Mouse (Mus musculus) kidney, postnatal 4 days (tissue): ENCODE results near the gene Ptges2.
"Not testable (repeated sequence)": the region's sequence is repeated elsewhere in the genome, so short reads cannot be mapped to it uniquely, and the experiment has no call there.

Experiments used
- DNase-seq, 2 experiments: peaks; one replicate each; pipeline ENCODE4 v3.0.0; 2021; ENCODE audit warnings: mixed read lengths in 2 of 2

The Ptges2 gene

DNA sequence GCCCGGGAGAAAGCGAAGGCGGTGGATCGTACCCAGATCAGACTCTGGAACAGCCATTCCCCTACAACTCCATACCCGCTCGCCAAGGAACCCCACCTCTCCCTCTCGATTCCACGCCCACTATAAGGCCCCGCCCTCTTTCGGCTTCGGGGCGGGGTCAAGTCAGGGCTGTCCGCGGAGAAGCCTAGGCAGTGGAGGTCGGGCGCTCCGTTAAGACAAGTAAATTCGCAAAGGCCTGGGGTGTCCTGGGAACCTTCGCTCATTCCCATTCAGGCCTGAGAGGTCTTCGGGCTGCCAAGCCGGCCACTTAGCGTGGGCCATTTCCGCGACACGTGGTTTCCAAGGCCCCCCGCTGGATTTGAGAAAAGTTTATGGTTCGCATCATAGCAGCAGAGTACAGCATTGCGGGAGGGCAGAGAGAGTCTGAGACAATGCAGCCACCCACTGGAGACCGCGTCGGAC is at the start of gene Ptges2:
TSS of gene Ptges2 (plus strand) at position 413 of the 462 bp plus-strand sequence.
- peak; percentile 91 to 95 for DNase-seq

- DNase-seq: no peak
Measured at GRCm38 (mm10) chr2:32347019-32347418, 48.7 kb upstream of the Ptges2 start.

- DNase-seq: no peak
Measured at GRCm38 (mm10) chr2:32348311-32348710, 47.4 kb upstream of the Ptges2 start.

GRCm38 (mm10) chr2:32349625-32350255 is 46.0 kb upstream of the Ptges2 start:
- DNase-seq: no peak

- DNase-seq: peak in 1 of 2 experiments; percentile 34
Measured at GRCm38 (mm10) chr2:32350471-32351051, 45.1 kb upstream of the Ptges2 start.

GRCm38 (mm10) chr2:32351471-32351961 is 44.2 kb upstream of the Ptges2 start:
- no peak for DNase-seq

- DNase-seq: peak; percentile 56 to 71
Measured at GRCm38 (mm10) chr2:32352151-32353006, 43.3 kb upstream of the Ptges2 start, which contains the start of gene Ciz1. TSS of gene Ciz1 (plus strand) at chr2:32352327.

DNA sequence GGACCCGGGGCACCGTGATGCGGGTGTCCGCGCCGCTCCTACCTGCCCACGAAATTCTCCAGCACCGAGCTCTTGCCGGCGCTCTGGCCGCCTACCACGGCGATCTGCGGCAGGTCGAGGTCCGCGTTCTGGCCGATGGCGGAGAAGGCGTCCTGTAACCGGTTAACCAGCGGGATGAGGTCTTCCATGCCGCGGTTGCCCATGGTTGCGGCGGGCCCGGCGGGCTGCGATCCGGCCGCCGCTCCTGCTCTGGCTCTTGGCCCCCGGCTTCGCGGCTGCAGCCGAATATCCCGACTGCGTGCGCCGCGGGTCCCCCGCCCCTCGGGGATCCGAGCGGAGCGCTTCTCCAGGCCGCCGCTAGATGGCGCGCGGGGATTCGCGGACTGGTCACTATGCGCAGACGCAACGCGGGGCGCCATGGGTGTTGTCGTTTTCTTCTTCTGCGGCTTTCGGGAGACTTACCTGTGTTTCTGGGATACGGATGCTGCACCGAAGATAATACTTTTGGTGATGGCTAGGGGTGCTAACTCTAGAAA is 42.6 kb upstream of the Ptges2 start, which contains the start of gene Dnm1:
TSS of gene Dnm1 (minus strand) at position 332 of the 536 bp plus-strand sequence.
- DNase-seq: peak; percentile 94 to 95

DNA sequence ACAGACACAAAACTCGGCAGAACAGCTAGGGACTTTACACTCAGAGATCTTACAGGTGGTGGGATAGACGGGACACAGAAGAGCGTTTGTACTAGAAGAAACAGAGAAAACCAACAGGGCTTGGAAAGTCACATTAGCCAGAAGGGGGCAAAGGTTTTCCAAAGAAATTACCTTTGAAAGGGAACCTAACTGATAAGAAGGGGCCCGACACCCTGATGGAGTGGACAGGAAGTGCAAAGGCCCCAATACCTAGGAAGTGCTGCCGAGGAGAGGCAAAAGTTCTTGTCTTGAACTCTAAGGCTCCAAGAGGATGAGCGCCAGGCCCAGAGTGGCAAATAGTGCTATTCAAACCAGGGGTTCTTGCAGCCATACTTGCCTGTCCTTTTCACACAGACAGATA is 41.9 kb upstream of the Ptges2 start:
- no peak for DNase-seq

- no peak for DNase-seq
Measured at GRCm38 (mm10) chr2:32354336-32354895, 41.3 kb upstream of the Ptges2 start.

- DNase-seq: no peak
Measured at GRCm38 (mm10) chr2:32356216-32356615, 39.5 kb upstream of the Ptges2 start.

DNA sequence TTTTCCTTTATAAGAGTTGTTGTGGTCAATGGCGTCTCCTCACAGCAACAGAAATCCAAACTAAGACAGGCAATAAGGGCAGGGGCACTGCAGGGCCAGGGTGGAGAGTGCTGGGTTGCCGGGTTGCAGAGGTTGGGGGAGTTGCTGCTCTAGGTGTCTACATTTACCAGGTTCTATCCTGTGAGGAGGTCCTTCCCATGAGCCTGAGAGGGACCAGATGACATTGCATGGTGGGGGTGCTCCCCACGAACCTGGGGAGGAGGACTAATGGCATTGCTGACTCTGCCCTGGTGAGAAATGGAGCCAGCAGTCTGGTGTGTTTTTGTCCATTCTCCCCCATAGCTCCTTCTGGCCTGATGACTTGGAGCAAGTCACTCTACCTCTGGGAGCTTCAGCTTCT is 38.0 kb upstream of the Ptges2 start:
- DNase-seq: no peak

- DNase-seq: no peak
Measured at GRCm38 (mm10) chr2:32358381-32358780, 37.3 kb upstream of the Ptges2 start.

- DNase-seq: peak; percentile 78 to 86
Measured at GRCm38 (mm10) chr2:32360741-32361140, 35.0 kb upstream of the Ptges2 start.

DNA sequence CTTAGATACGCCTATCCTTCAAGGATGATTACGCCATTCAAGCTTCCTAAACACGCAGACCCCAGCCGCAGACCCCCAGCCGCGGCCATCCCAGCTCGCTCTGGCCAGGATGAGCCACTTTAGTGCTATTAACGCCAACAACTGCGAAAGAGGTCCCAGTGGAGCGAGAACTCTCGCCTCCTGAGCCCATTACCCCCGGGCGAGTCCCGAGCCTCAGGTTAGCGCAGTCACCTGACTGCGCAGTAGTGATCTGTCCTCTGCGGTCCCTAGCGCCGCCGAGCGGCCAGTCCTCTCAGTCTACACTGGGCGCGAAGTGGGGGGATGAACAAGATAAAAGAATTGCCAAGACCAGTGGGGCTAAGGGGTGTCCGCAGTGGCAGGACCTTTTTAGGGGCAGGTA is 34.3 kb upstream of the Ptges2 start:
- DNase-seq: peak; percentile 80 to 87

- DNase-seq: not testable (repeated sequence)
Measured at GRCm38 (mm10) chr2:32362274-32362673, 33.4 kb upstream of the Ptges2 start.

- peak; percentile 93 to 95 for DNase-seq
Measured at GRCm38 (mm10) chr2:32362817-32363340, 32.8 kb upstream of the Ptges2 start.

GRCm38 (mm10) chr2:32363376-32364106 is 32.2 kb upstream of the Ptges2 start:
- DNase-seq: peak in 1 of 2 experiments; percentile 44

DNA sequence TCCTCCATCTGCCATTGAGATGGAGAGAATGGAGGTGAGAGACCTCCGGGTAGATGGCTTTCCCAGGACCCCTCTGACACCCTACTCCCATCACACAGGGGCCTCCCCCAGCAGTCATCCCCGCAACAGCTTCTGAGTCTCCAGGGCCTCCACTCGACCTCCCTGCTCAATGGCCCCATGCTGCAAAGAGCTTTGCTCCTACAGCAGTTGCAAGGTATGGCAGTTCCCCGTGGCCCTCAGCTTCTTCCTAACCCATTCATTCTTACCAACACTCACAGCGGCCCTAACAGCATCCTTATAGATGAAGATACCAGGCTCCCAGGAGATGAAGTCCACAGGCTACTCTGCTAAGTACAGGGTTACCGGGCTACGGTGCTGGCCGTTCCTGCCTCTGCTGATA is 31.6 kb upstream of the Ptges2 start:
- DNase-seq: no peak

DNA sequence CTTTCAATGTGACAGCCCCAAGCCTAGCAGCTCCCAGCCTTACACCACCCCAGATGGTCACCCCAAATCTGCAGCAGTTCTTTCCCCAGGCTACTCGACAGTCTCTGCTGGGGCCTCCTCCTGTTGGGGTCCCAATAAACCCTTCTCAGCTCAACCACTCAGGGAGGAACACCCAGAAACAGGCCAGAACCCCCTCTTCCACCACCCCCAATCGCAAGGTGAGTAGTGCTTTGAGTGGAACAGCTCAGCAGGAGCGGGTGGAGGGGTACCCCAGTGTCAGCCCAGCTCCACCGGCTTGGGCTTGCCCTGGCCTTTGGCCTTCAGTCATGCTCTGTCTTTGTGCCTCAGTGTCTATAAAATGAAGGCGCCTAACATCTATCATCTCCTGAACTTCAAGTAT is 28.4 kb upstream of the Ptges2 start:
- no peak for DNase-seq

DNA sequence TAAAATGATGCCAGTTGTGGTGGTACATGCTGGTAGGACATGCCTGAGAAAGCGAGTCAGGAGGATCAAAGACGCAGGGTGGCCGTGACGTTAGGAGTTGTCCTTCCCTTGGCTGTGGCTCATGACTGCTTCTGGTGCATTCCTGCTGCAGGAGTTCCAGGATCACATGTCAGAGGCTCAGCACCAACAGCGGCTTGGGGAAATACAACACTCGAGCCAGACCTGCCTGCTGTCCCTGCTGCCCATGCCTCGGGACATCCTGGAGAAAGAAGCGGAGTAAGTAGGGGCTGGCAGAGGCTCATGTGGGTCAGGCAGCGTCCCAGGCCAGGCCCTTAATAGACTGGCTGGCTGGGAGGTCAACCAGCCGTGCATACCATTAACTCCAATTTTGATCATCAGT is 21.5 kb upstream of the Ptges2 start:
- DNase-seq: no peak
